Mouse (Mus musculus) induced T-regulatory cell, adult 2 months (primary cell): ENCODE measurements around the gene Cnih4.

Experiments
- DNase-seq: peaks from one replicate; pipeline ENCODE4 v3.0.0-alpha.2; 2012; ENCODE audit warnings: low read depth

The Cnih4 gene

DNA sequence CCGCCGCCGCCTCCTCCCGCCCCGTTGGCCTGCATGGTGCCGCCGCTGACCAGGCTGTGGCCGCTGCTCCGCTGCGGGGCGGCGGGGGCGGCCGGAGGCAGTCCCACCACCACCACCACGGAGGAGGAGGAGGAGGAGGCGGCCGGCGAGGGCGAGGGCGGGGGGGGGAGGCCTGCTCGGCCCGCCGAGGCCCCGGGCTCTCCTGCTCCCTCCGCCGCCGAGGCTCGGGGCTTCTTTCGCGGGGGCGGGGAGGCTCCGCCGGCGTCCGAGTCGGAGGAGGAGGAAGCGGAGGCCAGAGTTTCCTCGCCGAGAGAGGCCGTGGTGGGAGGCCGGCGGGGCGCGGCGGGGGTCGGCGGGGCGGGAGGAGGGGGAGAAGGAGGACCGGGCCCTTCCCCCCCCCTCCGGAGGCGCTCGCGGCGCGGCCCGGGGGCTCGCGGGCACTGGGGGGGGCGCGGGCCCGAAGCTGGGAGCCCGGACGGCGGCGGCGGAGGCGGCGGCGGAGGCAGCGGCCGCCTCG is 67.0 kb downstream of the Cnih4 start:
- peak; percentile 57 for DNase-seq

DNA sequence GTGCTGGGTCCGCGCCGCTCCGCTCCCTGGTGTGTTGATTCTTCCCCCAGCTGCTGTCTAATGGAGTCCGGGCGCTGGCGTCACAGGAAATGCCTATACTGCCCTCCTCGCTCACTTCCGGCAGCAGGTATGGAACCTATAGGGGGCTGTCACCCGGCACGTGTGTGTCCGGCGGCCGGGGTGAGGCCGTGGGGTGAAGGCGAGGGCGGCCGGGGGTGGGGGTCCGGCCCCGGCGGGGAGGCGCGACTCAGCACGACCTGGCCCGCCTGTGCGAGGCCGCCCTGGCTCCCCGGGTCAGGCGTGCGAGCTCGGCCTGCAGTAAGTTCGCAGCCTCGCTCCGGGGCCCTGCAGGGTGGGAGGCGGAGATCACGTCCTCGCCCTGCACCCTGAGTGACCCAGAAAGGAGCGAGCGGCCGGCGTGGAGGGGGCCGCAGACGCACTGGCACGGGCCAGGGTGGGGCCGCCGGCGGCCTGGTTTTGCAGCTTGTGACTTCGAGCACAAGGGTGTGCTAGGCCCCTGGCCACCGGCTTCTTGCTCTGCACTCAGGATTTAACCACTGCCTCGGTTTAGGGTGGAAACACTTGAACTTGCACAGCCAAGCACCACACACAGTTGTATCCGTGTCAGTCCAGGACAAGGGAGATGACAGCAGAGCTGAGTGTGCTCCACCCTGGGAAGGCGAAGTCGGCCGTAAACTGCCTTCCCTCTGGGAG is 67.6 kb downstream of the Cnih4 start, which contains the start of gene Wdr26:
Gene Wdr26 (minus strand): TSS at position 82 of the 714 bp plus-strand sequence.
- peak; percentile 92 for DNase-seq

DNA sequence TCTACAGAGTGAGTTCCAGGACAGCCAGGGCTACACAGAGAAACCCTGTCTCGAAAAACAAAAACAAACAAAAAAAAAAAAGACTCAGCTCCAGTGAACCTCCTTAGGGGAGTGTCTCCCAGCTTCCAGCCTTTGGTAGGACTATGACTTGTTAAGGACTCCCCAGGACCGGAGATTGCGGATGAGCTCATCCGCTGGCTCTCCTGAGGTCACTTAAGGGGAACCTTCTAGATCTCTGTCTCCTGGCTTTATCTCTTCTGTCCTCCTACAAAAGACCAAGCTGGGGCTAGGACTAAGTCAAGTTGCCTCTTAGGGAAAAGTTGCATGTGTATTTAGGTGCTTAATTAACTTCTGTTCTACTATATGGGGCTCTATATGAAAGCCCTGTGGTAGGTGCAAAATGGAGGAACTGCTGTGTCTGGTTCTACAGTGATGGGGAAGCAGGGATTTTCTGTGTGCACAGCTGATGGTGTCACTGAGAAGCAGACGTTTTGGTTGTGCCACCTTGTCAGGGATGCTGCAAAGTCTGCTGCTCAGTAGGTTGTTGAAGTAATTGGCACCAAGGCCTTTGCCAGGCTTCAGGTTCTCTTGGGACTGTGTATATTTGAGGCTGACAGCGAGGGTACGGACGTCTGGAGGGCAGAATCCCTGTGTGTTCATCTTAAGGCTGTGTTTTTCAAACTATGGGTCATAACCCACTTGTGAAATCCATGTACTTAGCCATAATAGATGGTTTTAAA is 70.0 kb downstream of the Cnih4 start:
- DNase-seq = no peak

DNA sequence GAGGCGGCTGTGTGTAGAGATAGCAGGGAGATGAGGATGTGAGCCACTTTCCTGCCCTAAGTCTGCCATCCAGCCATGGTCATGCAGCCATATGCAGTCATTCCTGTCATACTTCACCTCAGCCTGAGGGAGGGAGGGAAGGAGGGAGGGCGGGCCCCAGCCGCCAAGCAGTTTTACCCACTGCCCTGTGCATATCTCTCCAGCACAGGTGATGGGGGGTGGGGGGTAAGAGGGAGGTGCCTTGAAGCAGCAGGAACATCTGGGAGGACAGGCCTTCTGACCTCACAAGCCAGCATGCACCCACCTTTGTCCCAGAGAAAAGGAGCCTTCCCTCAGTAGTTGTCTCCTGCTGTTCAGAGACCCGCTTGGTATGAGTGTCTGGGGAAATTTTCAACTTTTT is 71.8 kb downstream of the Cnih4 start:
- no peak for DNase-seq
